Mouse (Mus musculus) pancreas, adult 10 weeks (tissue): ENCODE results near the gene Rhox3e. TPM values are rescaled to one million over a fixed set of nuclear protein-coding genes. Genes with fewer than 3 reads are reported as not detected.

Source experiments
- polyA plus RNA-seq: library from polyadenylated mRNA; stranded (reverse); fragments of 350-450 nt; fragmentation: Illumina TruSeq; extraction: RNeasy Lipid Tissue Mini Kit (QIAGEN cat#74804); gene quantifications from one replicate; pipeline ENCODE4 v1.2.3, GENCODE M21; 2015; ENCODE audit warnings: low read depth, low replicate concordance; ENCODE audit not compliant: insufficient read depth

Rhox3e gene
- polyA plus RNA-seq = not detected

DNA sequence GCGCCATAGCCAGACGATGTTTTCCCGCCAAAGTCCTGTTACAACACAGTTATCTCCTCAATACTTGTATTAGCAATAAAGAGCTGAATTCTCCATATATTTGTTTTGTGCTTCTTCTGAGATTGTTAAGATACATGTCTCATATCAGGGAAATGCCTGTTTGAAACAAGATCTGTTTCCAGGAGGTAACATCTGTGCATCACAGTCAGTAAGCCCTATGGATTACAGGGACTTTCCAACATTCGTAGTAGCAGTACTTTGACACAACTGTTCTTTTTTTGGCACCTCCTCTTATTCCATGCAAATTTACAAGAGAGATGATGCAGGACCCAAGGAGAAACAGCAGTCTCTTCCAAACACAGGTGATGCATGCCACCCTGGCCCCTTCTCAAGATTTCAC lies at the start of gene Rhox3e:
TSS of gene Rhox3e (plus strand) at position 301 of the 400 bp plus-strand sequence.

DNA sequence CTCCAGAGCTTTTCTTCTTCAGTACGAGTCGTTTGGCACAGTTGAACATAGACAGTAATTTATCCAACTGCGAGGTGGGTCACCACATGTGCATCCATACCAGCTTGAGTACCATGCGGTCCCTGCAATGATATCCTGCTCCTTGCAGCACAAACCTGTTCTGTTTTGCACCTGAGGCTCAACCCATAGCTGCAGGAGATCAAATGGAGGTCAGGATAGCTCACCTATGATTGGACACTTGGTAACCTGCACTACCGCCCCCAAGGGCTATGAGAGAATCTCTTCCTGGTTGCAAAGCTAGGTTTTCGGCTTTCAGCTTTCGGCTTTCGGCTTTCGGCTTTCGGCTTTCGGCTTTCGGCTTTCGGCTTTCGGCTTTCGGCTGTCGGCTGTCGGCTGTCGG lies 27.8 kb upstream of the Rhox3e start, which contains the start of gene Rhox4d:
TSS of gene Rhox4d (plus strand) at position 301 of the 400 bp plus-strand sequence.

DNA sequence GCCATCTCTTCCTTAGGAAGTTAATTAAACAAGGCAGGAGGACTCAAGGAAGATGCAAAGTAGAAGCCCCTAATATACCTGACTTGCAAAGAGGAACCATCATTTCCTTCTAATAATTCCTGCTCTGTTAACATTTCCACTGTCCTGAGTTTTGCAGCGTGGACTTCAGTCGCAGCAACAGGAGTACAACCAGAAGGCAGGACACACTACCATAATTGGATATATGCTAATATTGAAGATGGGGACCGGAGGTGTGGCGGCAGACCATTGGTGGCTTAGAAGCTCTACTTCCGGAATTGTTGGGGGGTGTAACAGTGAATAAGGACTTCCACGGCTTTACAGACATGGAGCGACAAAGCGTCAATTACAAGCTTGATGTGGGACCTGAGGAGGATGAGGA lies 11.7 kb upstream of the Rhox3e start, which contains the start of gene Rhox2e:
TSS of gene Rhox2e (plus strand) at position 301 of the 400 bp plus-strand sequence.

DNA sequence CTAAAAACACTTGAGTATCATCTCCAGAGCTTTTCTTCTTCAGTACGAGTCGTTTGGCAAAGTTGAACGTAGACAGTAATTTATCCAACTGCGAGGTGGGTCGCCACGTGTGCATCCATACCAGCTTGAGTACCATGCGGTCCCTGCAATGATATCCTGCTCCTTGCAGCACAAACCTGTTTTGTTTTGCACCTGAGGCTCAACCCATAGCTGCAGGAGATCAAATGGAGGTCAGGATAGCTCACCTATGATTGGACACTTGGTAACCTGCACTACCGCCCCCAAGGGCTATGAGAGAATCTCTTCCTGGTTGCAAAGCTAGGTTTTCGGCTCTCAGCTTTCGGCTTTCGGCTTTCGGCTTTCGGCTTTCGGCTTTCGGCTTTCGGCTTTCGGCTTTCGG lies 15.3 kb downstream of the Rhox3e start, which contains the start of gene Rhox4e:
TSS of gene Rhox4e (plus strand) at position 301 of the 400 bp plus-strand sequence.

DNA sequence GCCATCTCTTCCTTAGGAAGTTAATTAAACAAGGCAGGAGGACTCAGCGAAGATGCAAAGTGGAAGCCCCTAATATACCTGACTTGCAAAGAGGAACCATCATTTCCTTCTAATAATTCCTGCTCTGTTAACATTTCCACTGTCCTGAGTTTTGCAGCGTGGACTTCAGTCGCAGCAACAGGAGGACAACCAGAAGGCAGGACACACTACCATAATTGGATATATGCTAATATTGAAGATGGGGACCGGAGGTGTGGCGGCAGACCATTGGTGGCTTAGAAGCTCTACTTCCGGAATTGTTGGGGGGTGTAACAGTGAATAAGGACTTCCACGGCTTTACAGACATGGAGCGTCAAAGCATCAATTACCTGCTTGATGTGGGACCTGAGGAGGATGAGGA lies 29.3 kb downstream of the Rhox3e start, which contains the start of gene Rhox2f:
TSS of gene Rhox2f (plus strand) at position 301 of the 400 bp plus-strand sequence.

DNA sequence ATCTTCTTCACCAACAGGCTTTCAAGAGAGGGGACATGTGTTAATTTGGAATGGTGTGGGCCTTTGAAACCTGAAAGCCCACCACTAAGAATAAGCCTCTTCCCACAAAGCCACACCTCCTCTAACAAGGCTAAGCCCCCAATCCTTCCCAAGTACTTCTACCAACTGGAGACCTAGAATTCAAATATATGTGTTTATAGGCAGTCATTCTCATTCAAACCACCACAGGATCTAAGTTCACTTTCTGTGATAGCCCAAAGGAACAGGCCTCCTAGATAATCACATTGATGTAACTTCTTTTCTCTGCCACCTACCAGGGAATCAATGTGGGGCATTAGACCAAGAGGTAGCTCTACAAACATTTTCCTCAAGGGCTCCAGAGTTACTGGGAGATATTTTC lies 38.9 kb downstream of the Rhox3e start, which contains the start of gene Rhox3f:
TSS of gene Rhox3f (plus strand) at position 301 of the 400 bp plus-strand sequence.

Other genes starting within 250 kb of the Rhox3e start
- gene Rhox3a2, start 162.0 kb upstream of the Rhox3e start, polyA plus RNA-seq = not detected
- not detected for gene Rhox4a2, start 151.2 kb upstream of the Rhox3e start, polyA plus RNA-seq
- not detected for gene Rhox2b, start 130.0 kb upstream of the Rhox3e start, polyA plus RNA-seq
- not detected for gene Rhox4b, start 109.5 kb upstream of the Rhox3e start, polyA plus RNA-seq
- gene Rhox2c, start 88.3 kb upstream of the Rhox3e start, polyA plus RNA-seq = not detected
- not detected for gene Rhox3c, start 83.4 kb upstream of the Rhox3e start, polyA plus RNA-seq
- not detected for gene Rhox4c, start 61.7 kb upstream of the Rhox3e start, polyA plus RNA-seq
- not detected for gene Rhox2d, start 48.6 kb upstream of the Rhox3e start, polyA plus RNA-seq
- not detected for gene Rhox4d, start 27.7 kb upstream of the Rhox3e start, polyA plus RNA-seq
- not detected for gene Rhox2e, start 11.6 kb upstream of the Rhox3e start, polyA plus RNA-seq
- gene Rhox4e, start 15.4 kb downstream of the Rhox3e start, polyA plus RNA-seq = not detected
- not detected for gene Rhox2f, start 29.4 kb downstream of the Rhox3e start, polyA plus RNA-seq
- gene Rhox3f, start 39.0 kb downstream of the Rhox3e start, polyA plus RNA-seq = not detected
- gene Rhox4f, start 65.7 kb downstream of the Rhox3e start, polyA plus RNA-seq = not detected
- not detected for gene Rhox3g, start 86.6 kb downstream of the Rhox3e start, polyA plus RNA-seq
- gene Rhox2g, start 101.5 kb downstream of the Rhox3e start, polyA plus RNA-seq = not detected
- not detected for gene Rhox4g, start 109.3 kb downstream of the Rhox3e start, polyA plus RNA-seq
- gene Rhox3h, start 126.7 kb downstream of the Rhox3e start, polyA plus RNA-seq = not detected
- not detected for gene Rhox2h, start 131.3 kb downstream of the Rhox3e start, polyA plus RNA-seq